In genomic region chr15:79079567-79079966, GRCm38 (mm10) we compare ENCODE assay signal across 27 mouse cellular contexts. TPM values are rescaled to one million over a fixed set of nuclear protein-coding genes. Genes with fewer than 3 reads are reported as not detected.
"Had no signal": no experiment of that assay in that cellular context is flagged by ENCODE, and none has a peak within 500 bp of the region (broad histone marks: within the 10 kb centered on the region; RNA-seq: fewer than 3 reads in every experiment).

No protein-coding gene starts in this region.

- H3K4me3 ChIP-seq: gastrocnemius, adult 2 months; heart, embryonic 10.5 days; heart, embryonic 12.5 days; hindbrain, embryonic 10.5 days; hindbrain, embryonic 12.5 days; kidney, embryonic 15.5 days; limb, embryonic 13.5 days; limb, embryonic 15.5 days; liver, embryonic 12.5 days had no signal

- DNase-seq: gastrocnemius, adult 2 months; gastrocnemius, postnatal 10 days; gastrocnemius, postnatal 25 days; heart, adult 18-20 months; heart, postnatal 10 days; heart, postnatal 4 days; kidney, adult 11 months; kidney, adult 8-10 months; kidney, postnatal 10 days; layer of hippocampus, adult 9-11 months; layer of hippocampus, postnatal 36 days; left cerebral cortex, postnatal 4 days had no signal

- H3K9me3 ChIP-seq: heart, embryonic 10.5 days; heart, embryonic 12.5 days; hindbrain, embryonic 10.5 days; hindbrain, embryonic 12.5 days; kidney, embryonic 15.5 days; limb, embryonic 13.5 days; limb, embryonic 15.5 days; liver, embryonic 12.5 days had no signal

- H3K4me2 ChIP-seq: heart, embryonic 12.5 days; hindbrain, embryonic 12.5 days; hindbrain, embryonic 14.5 days; kidney, embryonic 15.5 days; limb, embryonic 13.5 days; limb, embryonic 15.5 days; liver, embryonic 12.5 days had no signal

- H3K27ac ChIP-seq: gastrocnemius, adult 2 months; heart, embryonic 10.5 days; hindbrain, embryonic 10.5 days; hindbrain, embryonic 12.5 days; hindbrain, embryonic 14.5 days; hindbrain, postnatal 0 days; kidney, embryonic 15.5 days; limb, embryonic 13.5 days; limb, embryonic 15.5 days; liver, embryonic 12.5 days had no signal

- ATAC-seq: hindbrain, postnatal 0 days; intestine, embryonic 16.5 days; liver, embryonic 12.5 days had no signal

- H3K27me3 ChIP-seq: heart, embryonic 12.5 days; hindbrain, embryonic 12.5 days; kidney, embryonic 15.5 days; limb, embryonic 13.5 days; limb, embryonic 15.5 days; liver, embryonic 12.5 days had no signal

- H3K9ac ChIP-seq: heart, embryonic 12.5 days; hindbrain, embryonic 12.5 days; hindbrain, embryonic 14.5 days; kidney, embryonic 15.5 days; limb, embryonic 13.5 days; limb, embryonic 15.5 days; liver, embryonic 12.5 days had no signal

RNA-seq across cellular contexts. Expression of gene Galr3, which starts 37.9 kb away (rescaled TPM):
- polyA plus RNA-seq: heart, embryonic 12.5 days; heart, embryonic 14.5 days; heart, embryonic 16.5 days; hindbrain, embryonic 10.5 days; hindbrain, embryonic 12.5 days; hindbrain, embryonic 14.5 days; limb, embryonic 11.5 days; limb, embryonic 13.5 days; liver, adult 2 months had no signal
